Mouse (Mus musculus): Measurements from ENCODE around the gene Tacr2. TPM values are rescaled to one million over a fixed set of nuclear protein-coding genes. Genes with fewer than 3 reads are reported as not detected.
A peak's percentile ranks its signal among the peaks of the same experiment; 100 is the strongest.

Tacr2 gene
- total RNA-seq, 2 experiments from 2014 or later = 0.32 to 0.34 TPM

- DNase-seq (ENCODE audit: low spot score in 2 of 2) = no peak
- intact Hi-C loops (cut with DNase I) = no loop called here
These were observed 15.0 kb upstream of the Tacr2 start for GRCm38 (mm10) chr10:62237205-62237604.

DNA sequence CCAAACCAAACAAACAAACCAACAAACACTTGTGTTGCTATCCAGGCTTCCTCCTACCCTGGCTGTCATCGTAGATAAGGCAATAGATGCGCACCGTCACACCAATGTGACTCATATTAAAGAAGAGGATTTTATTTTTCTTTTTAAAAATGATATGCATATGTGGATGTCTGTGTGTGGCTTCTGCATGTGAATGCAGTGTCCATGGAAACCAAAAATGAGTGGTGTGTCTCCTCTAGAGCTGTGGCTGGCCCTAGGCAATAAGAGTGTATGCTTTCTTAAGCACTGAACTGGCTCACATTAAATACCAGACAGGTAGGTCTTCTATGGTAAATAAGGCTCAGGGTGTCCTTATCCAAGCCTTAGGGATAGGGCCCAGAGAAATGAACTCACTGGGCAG, 13.6 kb upstream of the Tacr2 start:
- intact Hi-C loops (cut with DNase I) = no loop called here
- no peak for DNase-seq (ENCODE audit: low spot score in 2 of 2)

- DNase-seq (ENCODE audit: low spot score in 2 of 2) = no peak
- intact Hi-C loops (cut with DNase I) = no loop called here
These were observed 13.0 kb upstream of the Tacr2 start for GRCm38 (mm10) chr10:62239270-62239669.

GRCm38 (mm10) chr10:62242358-62242757, 9.9 kb upstream of the Tacr2 start:
- intact Hi-C loops (cut with DNase I) = no loop called here
- no peak for DNase-seq (ENCODE audit: low spot score in 2 of 2)

DNA sequence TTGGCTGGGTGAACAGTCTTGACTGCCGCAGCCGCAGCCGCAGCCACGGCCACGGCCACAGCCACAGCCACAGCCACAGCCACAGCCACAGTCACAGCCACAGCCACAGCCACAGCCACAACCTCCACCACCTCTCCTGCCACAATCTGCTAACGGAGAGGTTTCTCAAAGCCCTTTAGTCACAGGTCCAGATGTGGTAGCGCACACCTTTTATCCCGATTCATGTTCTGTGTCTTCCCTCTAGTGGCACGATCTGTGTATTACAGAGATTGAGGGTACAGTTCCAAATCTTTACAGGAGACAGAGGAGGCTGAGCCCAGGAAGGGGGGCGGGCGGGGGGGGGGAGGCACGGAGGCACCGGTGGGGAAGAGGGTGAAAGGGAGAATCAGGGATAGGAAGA, 9.3 kb upstream of the Tacr2 start:
- intact Hi-C loops (cut with DNase I) = loop anchor here (1.0 kb wide), 1 partner anchor 56 kb away; no protein-coding TSS in a partner anchor
- DNase-seq (ENCODE audit: low spot score in 2 of 2) = peak in 1 of 2 experiments; percentile 38

- no peak for DNase-seq (ENCODE audit: low spot score in 2 of 2)
- intact Hi-C loops (cut with DNase I) = no loop called here
These were observed 8.2 kb upstream of the Tacr2 start for GRCm38 (mm10) chr10:62244067-62244466.

DNA sequence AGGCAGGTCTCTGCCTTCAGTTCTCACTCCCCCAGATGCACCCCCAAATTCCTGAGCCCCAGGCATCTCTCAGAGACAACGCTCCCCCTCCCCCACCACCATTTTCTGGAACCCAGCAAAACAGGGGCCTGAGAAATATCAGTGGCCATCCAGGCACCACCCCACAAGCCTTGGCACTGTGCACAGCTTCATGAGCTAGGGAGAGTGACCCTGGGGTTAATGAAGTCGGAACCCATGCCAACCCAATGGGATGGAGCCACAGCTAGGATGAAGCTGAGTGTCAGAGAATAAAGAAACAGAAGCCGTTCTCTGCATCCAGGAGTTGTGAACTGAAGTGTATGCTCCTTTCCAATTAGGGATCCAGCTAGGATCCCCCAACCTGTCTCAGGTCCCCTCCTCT, 5.1 kb upstream of the Tacr2 start:
- intact Hi-C loops (cut with DNase I) = loop anchor here (5.0 kb wide), 1 partner anchor 140 kb away; no protein-coding TSS in a partner anchor
- no peak for DNase-seq (ENCODE audit: low spot score in 2 of 2)

GRCm38 (mm10) chr10:62247815-62248214, 4.4 kb upstream of the Tacr2 start:
- intact Hi-C loops (cut with DNase I) = loop anchor here (5.0 kb wide), 1 partner anchor 141 kb away; no protein-coding TSS in a partner anchor

DNA sequence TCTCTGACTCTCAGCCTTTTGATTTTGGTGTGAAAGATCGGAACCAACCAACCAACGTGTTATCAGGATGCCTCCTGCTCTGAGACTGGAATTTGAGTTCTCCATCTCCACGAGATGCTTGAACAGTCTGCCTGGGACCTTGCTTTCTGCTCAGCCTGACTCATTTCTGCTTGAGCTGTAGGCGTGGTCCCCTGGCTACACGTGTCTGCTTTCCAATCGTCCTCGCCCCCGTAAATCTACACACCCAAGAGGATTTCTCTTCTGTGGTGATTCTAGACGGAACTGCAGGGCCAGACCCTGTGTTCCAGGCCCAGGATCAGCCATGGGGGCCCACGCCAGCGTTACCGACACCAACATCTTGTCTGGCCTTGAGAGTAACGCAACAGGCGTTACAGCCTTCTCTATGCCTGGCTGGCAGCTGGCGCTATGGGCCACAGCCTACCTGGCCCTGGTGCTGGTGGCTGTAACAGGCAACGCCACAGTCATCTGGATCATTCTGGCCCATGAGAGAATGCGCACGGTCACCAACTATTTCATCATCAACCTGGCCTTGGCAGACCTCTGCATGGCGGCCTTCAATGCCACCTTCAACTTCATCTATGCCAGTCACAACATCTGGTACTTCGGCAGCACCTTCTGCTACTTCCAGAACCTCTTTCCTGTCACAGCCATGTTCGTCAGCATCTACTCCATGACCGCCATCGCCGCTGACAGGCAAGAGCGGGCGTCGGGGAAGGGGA, 428 bp downstream of the Tacr2 start:
- DNase-seq (ENCODE audit: low spot score in 2 of 2) = no peak
- intact Hi-C loops (cut with DNase I) = no loop called here

More at GRCm38 (mm10) chr10:62247815-62248214, 4.4 kb upstream of the Tacr2 start:
- DNase-seq (ENCODE audit: low spot score in 2 of 2) = no peak

DNA sequence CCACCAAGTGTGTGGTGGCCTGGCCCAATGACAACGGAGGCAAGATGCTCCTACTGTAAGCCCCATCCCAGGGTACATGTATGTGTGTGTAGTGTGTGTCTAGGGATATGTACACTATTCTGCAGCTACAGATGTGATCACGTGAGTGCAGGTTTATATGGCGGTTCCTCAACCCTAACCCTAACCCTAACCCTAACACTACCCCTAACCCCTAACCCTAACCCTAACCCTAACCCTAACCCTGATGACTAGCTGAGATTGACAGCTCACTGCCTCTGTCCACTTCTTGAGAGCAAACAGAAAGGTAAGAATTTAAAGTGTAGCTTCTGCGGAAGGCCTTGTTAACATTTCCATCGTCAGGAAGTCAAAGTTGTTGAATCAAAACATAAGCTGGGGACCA, 6.1 kb downstream of the Tacr2 start:
- DNase-seq (ENCODE audit: low spot score in 2 of 2) = no peak
- intact Hi-C loops (cut with DNase I) = no loop called here

DNA sequence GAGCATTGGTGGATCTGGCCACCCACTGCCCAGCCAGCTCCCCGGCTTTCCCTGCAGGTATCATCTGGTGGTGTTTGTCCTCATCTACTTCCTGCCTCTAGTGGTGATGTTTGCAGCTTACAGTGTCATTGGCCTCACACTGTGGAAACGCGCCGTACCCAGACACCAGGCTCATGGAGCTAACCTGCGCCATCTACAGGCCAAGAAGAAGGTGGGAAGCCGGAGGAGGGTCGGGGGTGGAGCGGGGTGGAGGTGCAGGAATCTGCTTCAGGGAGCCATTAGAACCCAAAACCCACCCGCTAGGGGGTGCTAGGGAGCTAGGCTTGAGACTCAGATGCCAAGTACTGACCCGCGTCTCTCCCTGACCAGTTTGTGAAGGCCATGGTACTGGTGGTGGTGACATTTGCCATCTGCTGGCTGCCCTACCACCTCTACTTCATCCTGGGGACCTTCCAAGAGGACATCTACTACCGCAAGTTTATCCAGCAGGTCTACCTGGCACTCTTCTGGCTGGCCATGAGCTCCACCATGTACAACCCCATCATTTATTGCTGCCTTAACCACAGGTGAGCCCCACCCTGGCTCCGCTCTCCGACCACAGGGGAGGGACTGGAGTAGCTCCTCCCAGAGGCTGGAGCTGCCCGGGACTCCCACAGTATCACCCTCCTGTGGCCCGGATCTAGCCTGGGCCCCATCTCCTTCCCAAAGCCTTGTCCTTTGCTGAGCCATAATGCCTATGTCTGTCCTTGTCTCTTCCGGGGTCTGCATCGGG, 9.1 kb downstream of the Tacr2 start:
- intact Hi-C loops (cut with DNase I) = no loop called here

GRCm38 (mm10) chr10:62264299-62264698, 12.1 kb downstream of the Tacr2 start:
- no peak for DNase-seq (ENCODE audit: low spot score in 2 of 2)
- intact Hi-C loops (cut with DNase I) = no loop called here

More for the DNA sequence above, 9.1 kb downstream of the Tacr2 start:
- peak in 1 of 2 experiments; percentile 49 for DNase-seq (ENCODE audit: low spot score in 2 of 2)

GRCm38 (mm10) chr10:62269278-62269677, 17.0 kb downstream of the Tacr2 start:
- intact Hi-C loops (cut with DNase I) = no loop called here
- DNase-seq (ENCODE audit: low spot score in 2 of 2) = no peak

DNA sequence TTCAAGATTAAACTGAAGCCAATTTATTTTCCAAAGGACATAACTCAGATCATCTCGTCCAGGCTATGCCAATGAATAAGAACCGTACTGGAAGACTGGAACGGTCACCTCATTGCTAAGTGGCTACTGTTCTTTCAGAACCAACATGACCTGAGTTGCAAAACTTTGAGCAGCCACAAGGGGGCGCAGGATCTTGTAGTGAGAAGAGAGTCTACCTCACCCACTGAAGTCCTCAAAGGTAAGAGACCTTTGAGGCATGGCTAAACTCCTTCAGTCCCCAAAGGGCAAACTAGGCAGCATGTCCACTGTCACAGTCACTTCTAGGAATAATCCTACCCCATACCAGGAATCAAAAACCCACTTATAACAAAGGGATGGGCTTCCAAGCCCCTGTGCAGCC, 23.0 kb downstream of the Tacr2 start:
- intact Hi-C loops (cut with DNase I) = loop anchor here (5.0 kb wide), 1 partner anchor 67 kb away; no protein-coding TSS in a partner anchor
- peak; percentile 71 to 75 for DNase-seq (ENCODE audit: low spot score in 2 of 2)

DNA sequence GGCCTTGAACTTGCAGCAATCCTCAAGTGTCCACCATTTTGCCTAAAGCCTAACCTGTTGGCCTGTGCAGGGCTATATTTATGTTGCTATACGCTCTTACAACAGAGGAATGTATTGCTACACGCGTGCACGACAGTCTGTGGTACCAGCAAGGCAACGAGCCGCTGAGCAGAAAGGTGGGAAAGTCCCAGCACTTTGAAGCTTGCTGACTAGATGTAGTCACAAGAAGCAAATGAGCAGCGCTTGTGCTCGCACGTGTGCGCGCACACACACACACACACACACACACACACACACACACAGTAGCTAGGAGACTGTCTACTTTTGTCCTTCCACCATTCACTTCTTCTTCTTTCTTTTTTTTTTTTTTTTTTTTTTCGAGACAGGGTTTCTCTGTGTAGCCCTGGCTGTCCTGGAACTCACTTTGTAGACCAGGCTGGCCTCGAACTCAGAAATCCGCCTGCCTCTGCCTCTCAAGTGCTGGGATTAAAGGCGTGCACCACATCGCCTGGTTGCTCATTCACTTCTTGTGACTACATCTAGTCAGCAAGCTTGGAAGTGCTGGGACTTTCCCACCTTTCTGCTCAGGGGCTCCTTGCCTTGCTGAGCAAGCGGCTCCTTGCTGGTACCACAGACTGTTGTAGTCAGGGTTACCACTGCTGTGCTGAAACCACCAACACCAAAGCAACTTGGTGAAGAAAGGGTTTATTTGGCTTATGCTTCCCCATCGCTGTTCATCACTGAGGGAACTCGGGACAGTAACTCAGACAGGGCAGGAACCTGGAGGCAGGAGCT, 25.5 kb downstream of the Tacr2 start:
- intact Hi-C loops (cut with DNase I) = loop anchor here (5.0 kb wide), 1 partner anchor 65 kb away; no protein-coding TSS in a partner anchor
- DNase-seq (ENCODE audit: low spot score in 2 of 2) = no peak

GRCm38 (mm10) chr10:62279066-62279465, 26.8 kb downstream of the Tacr2 start:
- no peak for DNase-seq (ENCODE audit: low spot score in 2 of 2)
- intact Hi-C loops (cut with DNase I) = loop anchor here (5.0 kb wide), 1 partner anchor 63 kb away; no protein-coding TSS in a partner anchor

- intact Hi-C loops (cut with DNase I) = loop anchor here (5.0 kb wide), 1 partner anchor 63 kb away; no protein-coding TSS in a partner anchor
- DNase-seq (ENCODE audit: low spot score in 2 of 2) = no peak
These were observed 27.4 kb downstream of the Tacr2 start for GRCm38 (mm10) chr10:62279671-62280070.

DNA sequence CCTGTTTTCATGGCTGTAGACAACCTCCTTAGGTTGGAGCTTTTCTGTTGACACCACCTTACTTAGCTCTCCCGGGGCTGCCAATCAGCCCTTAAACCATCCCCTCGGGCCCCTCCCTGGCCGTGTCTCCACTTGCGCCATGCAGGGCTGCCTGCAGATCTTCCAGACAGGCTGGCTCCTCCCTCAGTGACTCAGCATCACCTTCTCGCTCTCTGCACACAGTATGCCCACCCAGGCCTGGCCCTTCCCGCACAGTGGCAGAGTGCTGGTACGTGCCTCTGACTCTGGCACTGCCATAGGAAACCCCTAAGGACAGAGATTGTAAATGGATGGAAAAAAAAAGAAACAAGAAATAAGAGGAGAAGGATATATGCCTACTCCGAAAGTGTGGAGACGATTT, 30.5 kb downstream of the Tacr2 start:
- intact Hi-C loops (cut with DNase I) = no loop called here
- peak; percentile 16 to 36 for DNase-seq (ENCODE audit: low spot score in 2 of 2)

DNA sequence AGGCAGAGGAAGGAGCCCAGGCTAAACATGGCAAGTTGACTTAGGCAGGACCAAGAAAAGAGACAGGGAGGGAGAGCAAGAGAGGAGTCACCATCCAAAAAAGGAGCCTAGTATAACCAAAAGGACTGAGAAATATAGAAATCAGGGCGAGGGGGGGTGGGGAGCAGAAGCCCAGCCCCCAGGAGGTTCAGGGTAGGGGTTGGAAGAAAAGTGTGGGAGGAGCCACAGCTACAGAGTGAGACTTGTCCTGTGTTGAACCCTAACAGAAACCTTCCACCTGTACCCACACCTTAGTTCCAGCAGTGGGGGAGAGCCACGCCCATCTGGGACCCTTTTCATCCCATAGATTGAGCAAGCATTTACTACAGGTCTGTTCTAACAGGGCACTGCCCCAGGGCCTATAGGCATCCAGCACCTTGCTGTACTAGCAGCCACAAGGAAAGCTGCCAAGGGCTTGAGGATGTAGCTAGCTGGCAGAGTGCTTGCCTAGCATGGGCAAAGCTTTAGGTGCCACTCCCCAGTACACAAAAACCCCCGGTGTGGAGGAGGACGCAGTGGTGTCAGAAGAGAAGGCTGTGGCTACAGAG, 31.1 kb downstream of the Tacr2 start:
- intact Hi-C loops (cut with DNase I) = no loop called here

More for the DNA sequence above, 31.1 kb downstream of the Tacr2 start:
- no peak for DNase-seq (ENCODE audit: low spot score in 2 of 2)

All from left cerebral cortex, postnatal 36 days (tissue).